Mouse (Mus musculus): Measurements from ENCODE around the gene Gm2696. TPM values are rescaled to one million over a fixed set of nuclear protein-coding genes. Genes with fewer than 3 reads are reported as not detected.
"Not testable (repeated sequence)": the region's sequence is repeated elsewhere in the genome, so short reads cannot be mapped to it uniquely, and the experiment has no call there.

Gene Gm2696
- total and polyA plus RNA-seq, 2 experiments from 2014 or later = not detected

DNA sequence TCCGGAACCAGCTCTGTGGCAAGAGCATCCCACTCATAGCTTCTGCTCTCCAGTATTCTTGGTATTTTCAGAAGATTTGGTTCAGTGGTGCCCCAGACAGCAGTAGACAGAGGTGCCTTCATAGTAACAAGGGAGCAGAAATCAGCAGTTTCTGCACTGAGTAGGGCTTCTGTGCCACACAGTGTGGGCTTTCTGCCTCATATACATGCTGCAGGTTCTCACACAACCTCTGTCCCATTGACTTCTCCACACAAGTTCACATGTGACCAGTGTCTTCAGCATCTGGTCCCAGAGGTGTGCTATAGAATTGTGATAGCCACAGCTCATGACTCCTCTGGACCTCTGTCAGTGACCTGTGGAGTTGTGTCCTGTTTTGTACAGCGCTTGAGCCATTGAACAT, 25.9 kb upstream of the Gm2696 start:
- no peaks in the 10 kb centered on the region for H3K9me3 ChIP-seq (ENCODE audit: low read length)
- no peak overlapping the region for H3K9ac ChIP-seq
- no peaks in the 10 kb centered on the region for H3K4me1 ChIP-seq (ENCODE audit: insufficient read depth)
- no peak overlapping the region for H3K27ac ChIP-seq (ENCODE audit: low read depth, low read length)
- 83% methylated on average over 2 of the region's 2 CpGs for WGBS
- H3K4me2 ChIP-seq (ENCODE audit: low read depth) = no peak overlapping the region
- H3K27me3 ChIP-seq (ENCODE audit: insufficient read depth, low read length) = no peaks in the 10 kb centered on the region
- H3K36me3 ChIP-seq (ENCODE audit: insufficient read depth) = no peaks in the 10 kb centered on the region
- no peak for DNase-seq
- TF ChIP-seq CTCF (IDR thresholded peaks at IDR 0.05; ENCODE audit: low read depth) = no peak
- H3K4me3 ChIP-seq (ENCODE audit: low read depth, low read length) = no peak overlapping the region
- ATAC-seq = no peak

- Histone ChIP-seq H3K9me3 (ENCODE audit: low read length) (no peaks in the 10 kb centered on the region), H3K9ac (no peak within 1 kb of the TSS), H3K27me3 (ENCODE audit: insufficient read depth, low read length) (no peaks in the 10 kb centered on the region), H3K36me3 (ENCODE audit: insufficient read depth) (no peaks in the 10 kb centered on the region), H3K4me1 (ENCODE audit: insufficient read depth) (no peaks in the 10 kb centered on the region), H3K4me2 (ENCODE audit: low read depth) (no peak within 1 kb of the TSS), H3K27ac (ENCODE audit: low read depth, low read length) (no peak within 1 kb of the TSS), H3K4me3 (ENCODE audit: low read depth, low read length) (no peak within 1 kb of the TSS)
- ATAC-seq (no peak), DNase-seq (no peak)
- no peak for TF ChIP-seq CTCF (IDR thresholded peaks at IDR 0.05; ENCODE audit: low read depth)
- 48% methylated on average over 2 of the region's 2 CpGs for WGBS
Measured at GRCm38 (mm10) chr10:77794976-77795375, 19.5 kb upstream of the Gm2696 start, which contains the start of gene Gm9639. TSS of gene Gm9639 (minus strand) at chr10:77795076.

- TF ChIP-seq CTCF (IDR thresholded peaks at IDR 0.05; ENCODE audit: low read depth) = no peak
- H3K27ac ChIP-seq (ENCODE audit: low read depth, low read length) = no peak overlapping the region
- ATAC-seq = no peak
- H3K4me2 ChIP-seq (ENCODE audit: low read depth) = no peak overlapping the region
- H3K27me3 ChIP-seq (ENCODE audit: insufficient read depth, low read length) = no peaks in the 10 kb centered on the region
- no peak overlapping the region for H3K4me3 ChIP-seq (ENCODE audit: low read depth, low read length)
- WGBS = 12% methylated on average over 3 of the region's 3 CpGs
- no peaks in the 10 kb centered on the region for H3K9me3 ChIP-seq (ENCODE audit: low read length)
- H3K9ac ChIP-seq = no peak overlapping the region
- H3K4me1 ChIP-seq (ENCODE audit: insufficient read depth) = no peaks in the 10 kb centered on the region
- no peak for DNase-seq
- H3K36me3 ChIP-seq (ENCODE audit: insufficient read depth) = no peaks in the 10 kb centered on the region
Measured at GRCm38 (mm10) chr10:77797677-77798076, 16.8 kb upstream of the Gm2696 start.

GRCm38 (mm10) chr10:77798164-77798920, 16.1 kb upstream of the Gm2696 start:
- DNase-seq = not testable (repeated sequence)

DNA sequence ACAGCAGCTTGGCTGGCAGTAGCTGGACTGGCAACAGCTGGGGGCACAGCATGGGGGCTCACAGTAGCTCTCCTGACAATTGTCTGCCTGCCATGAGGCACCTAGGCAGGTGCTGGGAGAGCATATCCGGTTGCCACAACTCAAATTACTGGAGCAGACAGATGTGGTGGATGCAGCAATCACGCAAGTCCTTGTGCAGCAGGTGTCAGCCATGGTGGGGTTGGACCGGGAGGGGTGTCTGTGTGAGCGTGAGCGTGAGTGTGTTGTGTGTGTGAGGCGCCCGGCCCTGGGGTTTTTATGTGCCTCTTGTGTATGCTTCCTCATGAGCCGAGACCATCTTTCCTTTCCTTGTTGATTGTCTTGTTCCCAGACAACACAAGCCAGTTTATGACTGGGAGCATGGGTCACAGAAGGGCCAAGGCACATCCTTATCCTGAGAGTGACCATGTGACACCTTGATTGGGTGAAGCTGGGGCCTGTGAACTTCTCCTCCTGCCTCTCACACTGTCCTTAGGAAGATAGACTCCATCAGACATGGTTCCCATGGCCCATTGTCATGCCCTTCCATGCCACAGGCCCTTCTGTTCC, 15.5 kb upstream of the Gm2696 start, which contains the start of gene Gm19668:
TSS of gene Gm19668 (minus strand) at position 213 of the 588 bp plus-strand sequence.
- TF ChIP-seq CTCF (IDR thresholded peaks at IDR 0.05; ENCODE audit: low read depth) = no peak

More at GRCm38 (mm10) chr10:77798164-77798920, 16.1 kb upstream of the Gm2696 start:
- H3K27me3 ChIP-seq (ENCODE audit: insufficient read depth, low read length); H3K36me3 ChIP-seq (ENCODE audit: insufficient read depth); H3K4me2 ChIP-seq (ENCODE audit: low read depth); H3K4me3 ChIP-seq (ENCODE audit: low read depth, low read length); ATAC-seq; H3K4me1 ChIP-seq (ENCODE audit: insufficient read depth); H3K9me3 ChIP-seq (ENCODE audit: low read length); H3K9ac ChIP-seq; H3K27ac ChIP-seq (ENCODE audit: low read depth, low read length): not testable (repeated sequence)
- WGBS = 54% methylated on average over 2 of the region's 3 CpGs

GRCm38 (mm10) chr10:77804095-77804494, 10.4 kb upstream of the Gm2696 start:
- ATAC-seq (no peak), DNase-seq (no peak)
- TF ChIP-seq CTCF (IDR thresholded peaks at IDR 0.05; ENCODE audit: low read depth) = no peak
- Histone ChIP-seq H3K9me3 (ENCODE audit: low read length) (no peaks in the 10 kb centered on the region), H3K27ac (ENCODE audit: low read depth, low read length) (no peak overlapping the region), H3K27me3 (ENCODE audit: insufficient read depth, low read length) (no peaks in the 10 kb centered on the region), H3K4me2 (ENCODE audit: low read depth) (no peak overlapping the region), H3K9ac (no peak overlapping the region), H3K4me3 (ENCODE audit: low read depth, low read length) (no peak overlapping the region), H3K36me3 (ENCODE audit: insufficient read depth) (no peaks in the 10 kb centered on the region), H3K4me1 (ENCODE audit: insufficient read depth) (no peaks in the 10 kb centered on the region)
- WGBS = 78% methylated on average over 3 of the region's 3 CpGs

More for the DNA sequence above, 15.5 kb upstream of the Gm2696 start, which contains the start of gene Gm19668:
- Histone ChIP-seq H3K9ac (no peak within 1 kb of the TSS), H3K27ac (ENCODE audit: low read depth, low read length) (no peak within 1 kb of the TSS), H3K4me3 (ENCODE audit: low read depth, low read length) (no peak within 1 kb of the TSS), H3K36me3 (ENCODE audit: insufficient read depth) (no peaks in the 10 kb centered on the region), H3K27me3 (ENCODE audit: insufficient read depth, low read length) (no peaks in the 10 kb centered on the region), H3K9me3 (ENCODE audit: low read length) (no peaks in the 10 kb centered on the region), H3K4me2 (ENCODE audit: low read depth) (no peak within 1 kb of the TSS), H3K4me1 (ENCODE audit: insufficient read depth) (no peaks in the 10 kb centered on the region)
- WGBS = 61% methylated on average over 8 of the region's 8 CpGs
- DNase-seq (no peak), ATAC-seq (no peak)

GRCm38 (mm10) chr10:77811743-77812142, 2.7 kb upstream of the Gm2696 start, which contains the start of gene Gm9507:
TSS of gene Gm9507 (minus strand) at chr10:77811843.
- no peaks in the 10 kb centered on the region for H3K4me1 ChIP-seq (ENCODE audit: insufficient read depth)
- no peak for TF ChIP-seq CTCF (IDR thresholded peaks at IDR 0.05; ENCODE audit: low read depth)
- WGBS = 66% methylated on average over 5 of the region's 5 CpGs

More at GRCm38 (mm10) chr10:77811743-77812142, 2.7 kb upstream of the Gm2696 start, which contains the start of gene Gm9507:
- no peaks in the 10 kb centered on the region for H3K9me3 ChIP-seq (ENCODE audit: low read length)
- H3K36me3 ChIP-seq (ENCODE audit: insufficient read depth) = no peaks in the 10 kb centered on the region
- no peak within 1 kb of the TSS for H3K4me2 ChIP-seq (ENCODE audit: low read depth)
- DNase-seq (no peak), ATAC-seq (no peak)
- H3K27me3 ChIP-seq (ENCODE audit: insufficient read depth, low read length) = no peaks in the 10 kb centered on the region
- H3K27ac ChIP-seq (ENCODE audit: low read depth, low read length) = no peak within 1 kb of the TSS
- no peak within 1 kb of the TSS for H3K9ac ChIP-seq
- no peak within 1 kb of the TSS for H3K4me3 ChIP-seq (ENCODE audit: low read depth, low read length)
